Mouse (Mus musculus) thymus, postnatal 0 days (tissue): ENCODE results near the gene Gpr19. TPM values are rescaled to one million over a fixed set of nuclear protein-coding genes. Genes with fewer than 3 reads are reported as not detected.

ENCODE experiments used
- DNase-seq: peaks from one replicate; pipeline ENCODE4 v3.0.0-alpha.2; 2015; ENCODE audit warnings: low spot score
- polyA plus RNA-seq: library from polyadenylated mRNA; unstranded; fragments of >200 nt; fragmentation: Nextera tagmentation; extraction: Ambion mirVana; gene quantifications from 2 replicates; pipeline ENCODE4 v1.2.1, GENCODE M21; 2015

Gpr19 gene
- polyA plus RNA-seq, 1 experiment from 2014 or later: 11.8 TPM

GRCm38 (mm10) chr6:134923670-134924069, 25.3 kb upstream of the Gpr19 start:
- DNase-seq: no peak

- no peak for DNase-seq
Measured at GRCm38 (mm10) chr6:134922511-134923195, 24.3 kb upstream of the Gpr19 start.

- DNase-seq: no peak
Measured at GRCm38 (mm10) chr6:134921695-134922510, 23.5 kb upstream of the Gpr19 start.

- peak; percentile 84 for DNase-seq
Measured at GRCm38 (mm10) chr6:134921014-134921694, 22.8 kb upstream of the Gpr19 start.

GRCm38 (mm10) chr6:134920190-134921013, 22.0 kb upstream of the Gpr19 start, which contains the start of gene Cdkn1b:
Cdkn1b (plus strand) TSS chr6:134920401.
- DNase-seq: peak; percentile 94

GRCm38 (mm10) chr6:134919511-134920189, 21.3 kb upstream of the Gpr19 start:
- DNase-seq: peak; percentile 30

GRCm38 (mm10) chr6:134918769-134919168, 20.4 kb upstream of the Gpr19 start:
- peak; percentile 46 for DNase-seq

- DNase-seq: peak; percentile 72
Measured at GRCm38 (mm10) chr6:134917087-134917486, 18.7 kb upstream of the Gpr19 start.

GRCm38 (mm10) chr6:134916641-134917040, 18.3 kb upstream of the Gpr19 start:
- DNase-seq: peak; percentile 65

- DNase-seq: no peak
Measured at GRCm38 (mm10) chr6:134914523-134914922, 16.1 kb upstream of the Gpr19 start.

GRCm38 (mm10) chr6:134905811-134906210, 7.4 kb upstream of the Gpr19 start:
- DNase-seq: no peak

- DNase-seq: no peak
Measured at GRCm38 (mm10) chr6:134903891-134904884, 5.8 kb upstream of the Gpr19 start.

- no peak for DNase-seq
Measured at GRCm38 (mm10) chr6:134903368-134903767, 5.0 kb upstream of the Gpr19 start.

- peak; percentile 98 for DNase-seq
Measured at GRCm38 (mm10) chr6:134897443-134898094, 809 bp downstream of the Gpr19 start.

GRCm38 (mm10) chr6:134896570-134897436, 1.6 kb downstream of the Gpr19 start:
- DNase-seq: peak; percentile 17

- no peak for DNase-seq
Measured at GRCm38 (mm10) chr6:134890436-134890835, 7.9 kb downstream of the Gpr19 start.

GRCm38 (mm10) chr6:134889763-134890162, 8.6 kb downstream of the Gpr19 start:
- DNase-seq: no peak

GRCm38 (mm10) chr6:134888563-134889017, 9.8 kb downstream of the Gpr19 start:
- DNase-seq: peak; percentile 36
